Mouse (Mus musculus): ENCODE measurements around the gene Reps2.

DNA sequence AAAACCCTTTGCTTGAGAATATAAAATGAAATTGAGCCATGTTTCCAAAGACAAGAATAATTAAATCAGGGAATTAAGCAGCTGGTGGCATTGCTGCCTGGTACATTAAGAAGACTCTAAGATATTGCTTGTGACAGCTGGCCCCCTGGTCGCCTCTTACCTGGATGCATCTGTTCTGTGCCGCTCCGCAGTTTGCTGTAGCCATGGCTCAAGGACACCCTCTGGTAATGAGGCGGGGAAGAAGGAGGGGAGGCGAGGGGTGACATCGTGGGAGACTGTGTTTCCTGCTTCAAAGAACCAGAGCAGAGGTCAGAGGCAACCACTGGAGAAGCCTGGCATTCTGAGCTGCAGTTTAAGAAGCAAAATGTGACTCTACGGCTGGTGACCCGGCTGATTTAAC lies 91.1 kb downstream of the Reps2 start:
- no peak for TF ChIP-seq CTCF (IDR thresholded peaks at IDR 0.05; ENCODE audit: control insufficient read depth, insufficient read depth, insufficient read length)
- TF ChIP-seq CEBPB (IDR thresholded peaks at IDR 0.05; ENCODE audit: low read depth), result no peak
- TF ChIP-seq MAX (IDR thresholded peaks at IDR 0.05), result no peak

All from C2C12 (cell line).